Mouse (Mus musculus): ENCODE measurements around the gene BC067074. TPM values are rescaled to one million over a fixed set of nuclear protein-coding genes. Genes with fewer than 3 reads are reported as not detected.

The BC067074 gene
- total RNA-seq, 1 experiment = 4.1 TPM

DNA sequence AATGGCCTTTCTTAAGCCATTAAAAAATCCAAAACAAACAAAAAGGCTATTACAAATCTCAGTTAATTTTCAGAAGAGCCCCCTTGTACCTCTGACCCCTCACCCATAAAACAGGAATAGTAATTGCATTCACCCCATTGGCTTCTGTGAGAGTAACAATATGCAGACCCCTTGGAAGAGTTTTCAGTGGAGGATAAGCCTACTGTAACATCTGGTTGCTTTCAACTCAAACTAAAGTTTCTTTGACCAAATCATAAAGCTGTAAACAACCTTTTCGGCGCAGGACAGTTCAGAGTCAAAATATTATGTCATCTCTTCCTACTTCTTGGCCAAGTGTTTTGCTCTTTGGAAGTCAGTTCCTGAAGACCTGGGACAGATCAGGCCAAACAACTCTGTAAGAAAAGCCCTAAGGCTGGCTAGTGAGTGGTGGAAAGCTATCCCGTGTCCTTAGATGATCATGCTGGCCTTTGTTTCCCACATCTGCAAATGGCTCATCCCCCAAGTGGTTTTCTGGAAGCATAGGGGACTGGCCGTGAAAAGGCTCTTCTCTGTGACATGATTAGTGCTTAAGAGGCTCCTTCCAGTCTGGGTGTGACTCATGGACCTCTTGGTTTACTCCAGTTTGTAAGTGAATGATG lies 108.5 kb downstream of the BC067074 start:
- no peak overlapping the region for H3K9ac ChIP-seq (ENCODE audit: insufficient read depth, low read depth, low read length, poor library complexity, severe bottlenecking)
- in situ Hi-C loops (cut with MboI; ENCODE audit: low sequenced_read_pairs in 2 of 2, unreplicated experiment in 2 of 2) = no loop called here

DNA sequence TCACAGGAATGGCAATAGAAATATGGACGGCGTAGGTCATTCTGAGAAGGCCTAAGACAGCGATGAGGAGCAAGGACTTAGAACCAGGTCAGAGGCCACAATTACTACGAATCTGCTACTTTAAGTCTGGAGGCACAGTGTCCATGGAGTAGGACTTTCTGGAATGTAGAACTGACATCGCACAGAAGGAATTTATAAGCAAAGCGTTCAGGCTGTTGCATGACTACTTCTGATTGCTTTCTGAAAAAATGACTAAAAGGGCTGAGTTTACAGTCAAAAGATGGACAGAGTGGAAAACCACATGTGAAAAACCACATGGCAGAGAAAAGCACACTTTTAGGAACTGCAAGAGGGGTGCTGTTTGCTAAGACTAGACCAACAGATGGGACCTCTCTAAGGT lies 110.7 kb downstream of the BC067074 start:
- Histone ChIP-seq H3K9ac (ENCODE audit: insufficient read depth, low read depth, low read length, poor library complexity, severe bottlenecking) (no peak overlapping the region), H3K4me3 (ENCODE audit: insufficient read depth in 1 of 2, low read depth in 1 of 2, low read length in 2 of 2, poor library complexity in 1 of 2, severe bottlenecking in 1 of 2) (no peak overlapping the region), H3K4me1 (ENCODE audit: control insufficient read depth in 2 of 2, insufficient read depth in 2 of 2, low read length in 2 of 2, poor library complexity in 1 of 2) (no peaks in the 10 kb centered on the region), H3K27ac (ENCODE audit: insufficient read depth, low read depth, low read length, poor library complexity, severe bottlenecking) (no peak overlapping the region), H3K9me3 (ENCODE audit: control insufficient read depth, insufficient read depth, low read depth, low read length) (no peaks in the 10 kb centered on the region), H3K36me3 (ENCODE audit: control insufficient read depth, insufficient read depth, low read length, poor library complexity, severe bottlenecking) (no peaks in the 10 kb centered on the region)
- TF ChIP-seq MAFK (IDR thresholded peaks at IDR 0.05; ENCODE audit: insufficient read depth, low read depth, low read length) (no peak), HCFC1 (IDR thresholded peaks at IDR 0.05; ENCODE audit: borderline replicate concordance, insufficient read depth, low read length) (no peak), ZC3H11A (IDR thresholded peaks at IDR 0.05; ENCODE audit: borderline replicate concordance, low read depth, low read length) (no peak), ZNF384 (IDR thresholded peaks at IDR 0.05; ENCODE audit: low read depth, low read length) (no peak), CHD2 (IDR thresholded peaks at IDR 0.05; ENCODE audit: low read depth, low read length) (no peak)
- in situ Hi-C loops (cut with MboI; ENCODE audit: low sequenced_read_pairs in 2 of 2, unreplicated experiment in 2 of 2) = no loop called here
- no peak for DNase-seq (ENCODE audit: low read depth, low spot score)

More for the DNA sequence above, 108.5 kb downstream of the BC067074 start:
- H3K36me3 ChIP-seq (ENCODE audit: control insufficient read depth, insufficient read depth, low read length, poor library complexity, severe bottlenecking) = no peaks in the 10 kb centered on the region
- TF ChIP-seq HCFC1 (IDR thresholded peaks at IDR 0.05; ENCODE audit: borderline replicate concordance, insufficient read depth, low read length) (no peak), CHD2 (IDR thresholded peaks at IDR 0.05; ENCODE audit: low read depth, low read length) (no peak), ZC3H11A (IDR thresholded peaks at IDR 0.05; ENCODE audit: borderline replicate concordance, low read depth, low read length) (no peak), MAFK (IDR thresholded peaks at IDR 0.05; ENCODE audit: insufficient read depth, low read depth, low read length) (no peak), ZNF384 (IDR thresholded peaks at IDR 0.05; ENCODE audit: low read depth, low read length) (no peak)
- H3K9me3 ChIP-seq (ENCODE audit: control insufficient read depth, insufficient read depth, low read depth, low read length) = no peaks in the 10 kb centered on the region
- no peak overlapping the region for H3K27ac ChIP-seq (ENCODE audit: insufficient read depth, low read depth, low read length, poor library complexity, severe bottlenecking)
- no peaks in the 10 kb centered on the region for H3K4me1 ChIP-seq (ENCODE audit: control insufficient read depth in 2 of 2, insufficient read depth in 2 of 2, low read length in 2 of 2, poor library complexity in 1 of 2)
- no peak overlapping the region for H3K4me3 ChIP-seq (ENCODE audit: insufficient read depth in 1 of 2, low read depth in 1 of 2, low read length in 2 of 2, poor library complexity in 1 of 2, severe bottlenecking in 1 of 2)
- no peak for DNase-seq (ENCODE audit: low read depth, low spot score)

GRCm38 (mm10) chr13:113404172-113404571 lies 111.2 kb downstream of the BC067074 start:
- in situ Hi-C loops (cut with MboI; ENCODE audit: low sequenced_read_pairs in 2 of 2, unreplicated experiment in 2 of 2) = no loop called here
- Histone ChIP-seq H3K9me3 (ENCODE audit: control insufficient read depth, insufficient read depth, low read depth, low read length) (no peaks in the 10 kb centered on the region), H3K27ac (ENCODE audit: insufficient read depth, low read depth, low read length, poor library complexity, severe bottlenecking) (no peak overlapping the region), H3K4me1 (ENCODE audit: control insufficient read depth in 2 of 2, insufficient read depth in 2 of 2, low read length in 2 of 2, poor library complexity in 1 of 2) (no peaks in the 10 kb centered on the region), H3K9ac (ENCODE audit: insufficient read depth, low read depth, low read length, poor library complexity, severe bottlenecking) (no peak overlapping the region), H3K36me3 (ENCODE audit: control insufficient read depth, insufficient read depth, low read length, poor library complexity, severe bottlenecking) (no peaks in the 10 kb centered on the region), H3K4me3 (ENCODE audit: insufficient read depth in 1 of 2, low read depth in 1 of 2, low read length in 2 of 2, poor library complexity in 1 of 2, severe bottlenecking in 1 of 2) (no peak overlapping the region)
- TF ChIP-seq HCFC1 (IDR thresholded peaks at IDR 0.05; ENCODE audit: borderline replicate concordance, insufficient read depth, low read length) = no peak
- no peak for TF ChIP-seq ZC3H11A (IDR thresholded peaks at IDR 0.05; ENCODE audit: borderline replicate concordance, low read depth, low read length)
- TF ChIP-seq MAFK (IDR thresholded peaks at IDR 0.05; ENCODE audit: insufficient read depth, low read depth, low read length) = no peak
- no peak for TF ChIP-seq ZNF384 (IDR thresholded peaks at IDR 0.05; ENCODE audit: low read depth, low read length)
- no peak for TF ChIP-seq CHD2 (IDR thresholded peaks at IDR 0.05; ENCODE audit: low read depth, low read length)
- DNase-seq (ENCODE audit: low read depth, low spot score) = no peak

- Histone ChIP-seq H3K9me3 (ENCODE audit: control insufficient read depth, insufficient read depth, low read depth, low read length) (no peaks in the 10 kb centered on the region), H3K4me1 (ENCODE audit: control insufficient read depth in 2 of 2, insufficient read depth in 2 of 2, low read length in 2 of 2, poor library complexity in 1 of 2) (no peaks in the 10 kb centered on the region), H3K9ac (ENCODE audit: insufficient read depth, low read depth, low read length, poor library complexity, severe bottlenecking) (no peak overlapping the region), H3K36me3 (ENCODE audit: control insufficient read depth, insufficient read depth, low read length, poor library complexity, severe bottlenecking) (no peaks in the 10 kb centered on the region), H3K27ac (ENCODE audit: insufficient read depth, low read depth, low read length, poor library complexity, severe bottlenecking) (no peak overlapping the region), H3K4me3 (ENCODE audit: insufficient read depth in 1 of 2, low read depth in 1 of 2, low read length in 2 of 2, poor library complexity in 1 of 2, severe bottlenecking in 1 of 2) (no peak overlapping the region)
- in situ Hi-C loops (cut with MboI; ENCODE audit: low sequenced_read_pairs in 2 of 2, unreplicated experiment in 2 of 2) = no loop called here
- DNase-seq (ENCODE audit: low read depth, low spot score) = no peak
- TF ChIP-seq CHD2 (IDR thresholded peaks at IDR 0.05; ENCODE audit: low read depth, low read length) (no peak), HCFC1 (IDR thresholded peaks at IDR 0.05; ENCODE audit: borderline replicate concordance, insufficient read depth, low read length) (no peak), MAFK (IDR thresholded peaks at IDR 0.05; ENCODE audit: insufficient read depth, low read depth, low read length) (no peak), ZNF384 (IDR thresholded peaks at IDR 0.05; ENCODE audit: low read depth, low read length) (no peak), ZC3H11A (IDR thresholded peaks at IDR 0.05; ENCODE audit: borderline replicate concordance, low read depth, low read length) (no peak)
Observed at GRCm38 (mm10) chr13:113409941-113410340, 117.0 kb downstream of the BC067074 start.
